9 mouse cellular contexts compared by ENCODE assay signal in the genomic region with DNA sequence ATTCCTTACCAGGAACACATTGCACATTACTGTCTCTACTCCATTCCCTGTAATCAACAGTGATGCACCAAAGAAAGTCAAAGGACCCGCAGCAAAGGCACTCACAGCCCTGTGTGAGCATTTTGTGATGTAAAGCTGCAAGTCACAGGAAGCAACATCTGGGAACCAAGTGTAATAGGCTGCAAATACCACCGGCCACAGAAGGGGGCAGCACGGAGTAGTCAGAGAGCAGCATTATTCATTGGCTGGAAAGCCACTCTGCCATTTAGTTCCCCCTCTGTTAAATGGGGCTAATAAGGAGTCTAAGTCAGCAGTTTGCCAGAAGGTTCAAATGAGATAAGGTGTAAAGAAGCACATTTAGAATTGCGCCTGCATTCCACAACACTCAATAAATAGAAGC.
A peak's percentile ranks its signal among the peaks of the same experiment; 100 is the strongest.
DNase-seq lines count a peak whose midpoint lies in the region; ATAC-seq and TF ChIP-seq lines count a peak whose summit lies in the region.
"Had no signal": no experiment of that assay in that cellular context is flagged by ENCODE, and none has a peak within 500 bp of the region (broad histone marks: within the 10 kb centered on the region; RNA-seq: fewer than 3 reads in every experiment).

No protein-coding gene starts in this region.

- H3K4me2 ChIP-seq in heart, embryonic 12.5 days = no peak overlapping the region
- H3K4me2 ChIP-seq in stomach, postnatal 0 days (replicated peaks; ENCODE audit: low read depth) = no peak overlapping the region
- H3K4me2 ChIP-seq: liver, embryonic 15.5 days had no signal

- no peak overlapping the region for H3K4me3 ChIP-seq in heart, embryonic 12.5 days
- H3K4me3 ChIP-seq in stomach, postnatal 0 days (ENCODE audit: low read depth, low read length) = no peak overlapping the region
- H3K4me3 ChIP-seq: liver, embryonic 15.5 days had no signal

- no peak for TF ChIP-seq EP300 in stomach, postnatal 0 days (optimal IDR thresholded peaks at IDR 0.05)

- peak; percentile 27 for DNase-seq in heart, postnatal 4 days
- peak; percentile 21 for DNase-seq in right cerebral cortex, postnatal 4 days
- no peak for DNase-seq in right cerebral cortex, adult 18-20 months
- DNase-seq in embryo, embryonic 11 days = peak; percentile 53
- DNase-seq in stomach, postnatal 0 days (ENCODE audit: low spot score) = peak; percentile 28
- no peak for DNase-seq in frontal cortex, postnatal 14 days (ENCODE audit: low spot score in 2 of 2)
- no peak for DNase-seq in layer of hippocampus, adult 8-10 months (ENCODE audit: low spot score in 2 of 2)

- H3K4me1 ChIP-seq in heart, embryonic 12.5 days (replicated peaks) = no peaks in the 10 kb centered on the region
- no peaks in the 10 kb centered on the region for H3K4me1 ChIP-seq in stomach, postnatal 0 days (replicated peaks; ENCODE audit: control insufficient read depth, insufficient read depth)
- H3K4me1 ChIP-seq: liver, embryonic 15.5 days had no signal

- no peak overlapping the region for H3K9ac ChIP-seq in heart, embryonic 12.5 days
- no peak overlapping the region for H3K9ac ChIP-seq in stomach, postnatal 0 days (ENCODE audit: low read length)
- H3K9ac ChIP-seq: liver, embryonic 15.5 days had no signal

- H3K36me3 ChIP-seq in heart, embryonic 12.5 days = no peaks in the 10 kb centered on the region
- H3K36me3 ChIP-seq in stomach, postnatal 0 days (ENCODE audit: control insufficient read depth, insufficient read depth, low read length) = no peaks in the 10 kb centered on the region
- H3K36me3 ChIP-seq: liver, embryonic 15.5 days had no signal

- ATAC-seq in heart, embryonic 12.5 days (ENCODE audit: insufficient number of reproducible peaks, low FRiP score) = no peak
- ATAC-seq in stomach, postnatal 0 days (ENCODE audit: low FRiP score, low TSS enrichment) = no peak

- no peaks in the 10 kb centered on the region; the same call in none of the 2 replicates for H3K27me3 ChIP-seq in heart, embryonic 12.5 days (replicated peaks)
- H3K27me3 ChIP-seq in stomach, postnatal 0 days (ENCODE audit: control insufficient read depth, insufficient read depth, low read length) = no peaks in the 10 kb centered on the region
- H3K27me3 ChIP-seq: liver, embryonic 15.5 days had no signal

- H3K9me3 ChIP-seq in heart, embryonic 12.5 days (replicated peaks) = no peaks in the 10 kb centered on the region
- no peaks in the 10 kb centered on the region for H3K9me3 ChIP-seq in stomach, postnatal 0 days (ENCODE audit: control insufficient read depth, low read length)
- H3K9me3 ChIP-seq: liver, embryonic 15.5 days had no signal

- peak; percentile 62 for TF ChIP-seq CTCF in stomach, postnatal 0 days (IDR thresholded peaks at IDR 0.05; ENCODE audit: low read depth)

- H3K27ac ChIP-seq in heart, embryonic 12.5 days (ENCODE audit: poor library complexity, severe bottlenecking) = no peak overlapping the region
- no peak overlapping the region for H3K27ac ChIP-seq in stomach, postnatal 0 days (replicated peaks)
- H3K27ac ChIP-seq: liver, embryonic 15.5 days had no signal

- 44% methylated on average over 4 of the region's 4 CpGs for WGBS in heart, embryonic 12.5 days
- WGBS in stomach, postnatal 0 days = 58% methylated on average over 4 of the region's 4 CpGs

Comparison
In these comparisons a context has a peak if more than half of its experiments do, and no peak if none do; other contexts are left out.
1. DNase-seq: peak in heart, postnatal 4 days (single experiment), right cerebral cortex, postnatal 4 days (single experiment), embryo, embryonic 11 days (single experiment) and stomach, postnatal 0 days (single experiment); none in right cerebral cortex, adult 18-20 months (single experiment), frontal cortex, postnatal 14 days (0 of 2) and layer of hippocampus, adult 8-10 months (0 of 2).